Mouse (Mus musculus): Measurements from ENCODE around the gene Sorcs1. TPM values are rescaled to one million over a fixed set of nuclear protein-coding genes. Genes with fewer than 3 reads are reported as not detected.
A peak's percentile ranks its signal among the peaks of the same experiment; 100 is the strongest.

Gene Sorcs1
- total RNA-seq, 4 experiments from 2014 or later = 34.1 to 40.8 (median 37.9) TPM

DNA sequence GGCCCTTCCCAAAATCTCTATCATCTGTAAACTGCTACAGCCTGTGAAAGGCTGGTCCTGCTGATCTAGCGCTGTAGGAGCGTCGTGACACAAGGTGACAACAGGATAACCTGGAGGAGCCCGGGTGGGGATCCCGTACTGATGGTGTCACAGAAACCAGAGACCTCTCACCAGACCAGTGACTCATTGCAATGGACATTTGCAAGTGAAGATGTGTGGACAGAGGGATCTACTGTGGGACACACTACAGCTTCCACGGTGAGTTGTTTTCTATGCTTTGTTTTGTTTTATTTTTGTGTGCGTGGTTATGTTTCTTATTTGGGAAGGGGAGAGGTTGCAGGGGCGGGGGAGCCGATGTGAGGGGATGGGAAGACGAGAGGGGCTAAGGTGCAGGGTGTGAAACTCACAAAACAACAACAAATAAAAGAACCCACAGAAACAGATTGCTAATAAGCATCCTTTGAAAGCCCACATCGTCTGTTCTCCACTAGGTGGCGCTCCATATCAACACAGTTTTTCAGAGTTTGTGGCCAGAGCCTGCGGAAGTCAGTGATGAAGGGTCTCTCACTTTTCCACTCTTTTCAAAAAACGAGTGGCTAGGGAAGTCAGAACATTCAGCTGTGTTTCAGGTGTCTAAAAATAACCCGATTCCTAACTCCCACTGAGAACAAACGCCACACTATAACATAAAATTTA lies 419.6 kb downstream of the Sorcs1 start:
- peak; percentile 8 to 13 for DNase-seq (ENCODE audit: low spot score in 2 of 2)

DNA sequence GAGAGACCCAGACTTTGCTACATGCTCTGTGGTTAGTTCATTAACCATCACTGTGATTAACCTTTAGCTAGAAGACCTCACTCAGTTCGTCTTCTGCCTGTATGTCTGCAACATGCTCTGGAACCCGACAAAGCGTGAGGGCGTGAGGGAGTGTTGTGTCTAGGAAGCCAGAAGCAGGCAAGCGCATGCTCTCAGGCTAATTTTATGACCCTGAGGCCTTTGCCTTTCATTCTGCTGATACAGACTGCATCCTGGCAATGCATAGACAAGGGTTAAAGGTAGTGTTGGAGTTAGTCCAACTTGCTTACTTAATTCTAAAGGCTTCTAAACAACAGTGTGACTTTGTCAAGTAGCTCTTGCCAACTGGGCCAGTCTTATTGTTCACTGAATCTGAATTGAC lies 458.0 kb downstream of the Sorcs1 start:
- DNase-seq (ENCODE audit: low spot score in 2 of 2) = no peak

DNA sequence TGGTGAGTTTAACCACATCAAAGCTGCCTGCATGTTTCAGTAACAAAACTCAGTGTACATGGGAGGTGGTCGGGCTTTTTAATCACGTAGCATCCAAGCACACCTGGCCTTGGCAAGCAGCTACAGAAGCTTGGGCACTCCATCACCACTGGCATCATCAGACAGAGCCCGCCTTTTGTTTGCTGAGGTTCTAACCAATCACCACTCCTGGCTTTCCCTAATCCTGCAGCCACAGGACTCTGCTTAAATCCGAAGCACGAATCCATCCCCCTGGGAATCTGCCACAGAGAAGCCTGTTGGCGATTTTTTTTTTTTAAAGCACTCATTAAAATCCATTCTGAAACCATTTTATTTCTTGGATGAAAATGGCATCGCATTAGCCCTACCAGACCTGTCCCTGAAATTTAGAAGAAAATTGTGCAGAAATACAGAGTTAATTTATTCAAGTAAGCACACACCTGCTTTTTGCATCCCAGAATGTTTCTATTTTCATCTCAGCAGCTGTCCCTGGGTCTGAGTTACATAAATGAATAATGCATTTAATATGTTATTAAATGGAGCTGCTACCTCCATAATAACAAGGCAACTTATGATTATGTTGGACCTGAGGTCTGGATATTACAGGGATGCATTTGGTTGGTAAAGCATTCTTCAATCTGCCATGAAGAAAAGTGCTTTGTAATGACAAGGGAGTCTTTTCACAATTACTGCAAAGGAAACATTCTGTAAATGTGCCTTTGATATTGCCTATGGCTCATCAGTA lies 463.8 kb downstream of the Sorcs1 start:
- peak in 1 of 2 experiments; percentile 12 for DNase-seq (ENCODE audit: low spot score in 2 of 2)

DNA sequence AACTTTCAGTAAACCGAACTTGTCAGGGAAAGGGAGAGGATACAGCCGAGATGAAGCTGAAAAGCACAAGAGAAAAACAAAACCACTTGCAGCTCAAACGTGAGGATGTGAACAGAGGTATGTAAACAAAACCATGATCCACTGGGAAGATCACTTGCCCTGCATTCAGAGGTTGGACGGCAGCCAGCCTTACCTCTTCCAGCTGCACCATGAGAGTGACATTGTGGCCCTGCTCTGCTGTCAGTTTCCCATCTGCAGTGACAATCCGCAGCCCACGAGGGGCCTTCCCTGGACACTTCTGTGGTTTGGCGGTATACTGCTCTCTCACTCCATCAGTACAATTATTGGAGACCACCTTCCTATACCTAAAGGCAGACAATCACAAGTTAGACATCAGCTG lies 468.0 kb downstream of the Sorcs1 start:
- DNase-seq (ENCODE audit: low spot score in 2 of 2) = no peak

DNA sequence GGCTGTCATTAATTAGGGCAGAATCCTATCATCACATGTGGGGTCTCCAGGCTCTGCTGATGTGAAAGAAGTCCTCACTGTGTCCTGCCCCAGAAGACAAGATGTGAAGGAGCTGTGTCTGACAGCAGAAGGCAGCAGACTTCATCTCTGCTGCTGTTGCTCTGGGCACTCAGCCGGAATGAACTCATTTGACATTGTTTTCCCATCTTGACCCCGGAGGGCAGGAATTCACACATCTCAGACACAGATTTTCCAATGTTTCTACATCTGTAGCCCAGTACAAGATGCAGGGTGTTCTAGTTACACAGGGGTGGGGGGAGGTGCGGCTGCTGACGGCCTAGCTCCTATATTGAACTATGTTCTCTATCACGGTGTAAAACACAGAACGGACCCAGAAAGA lies 474.1 kb downstream of the Sorcs1 start:
- DNase-seq (ENCODE audit: low spot score in 2 of 2) = no peak

DNA sequence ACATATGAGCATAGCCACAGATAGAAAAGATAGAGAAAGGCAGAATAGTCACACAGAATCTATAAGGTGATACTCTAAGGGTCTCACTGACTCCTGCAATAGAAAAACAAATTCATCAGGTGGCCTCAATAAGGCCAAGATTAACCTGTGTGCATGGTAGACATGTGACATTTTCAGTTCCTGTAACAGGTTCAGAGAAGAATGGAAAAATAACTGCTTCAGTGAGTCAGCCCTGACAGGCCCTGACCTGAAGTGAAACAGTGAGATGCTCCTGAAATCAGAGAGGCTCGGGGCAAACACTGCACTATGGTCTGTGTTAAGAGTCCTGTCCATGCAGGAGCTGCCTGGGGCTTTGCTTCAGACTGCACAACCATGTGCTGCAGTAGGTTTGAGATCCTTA lies 481.9 kb downstream of the Sorcs1 start:
- DNase-seq (ENCODE audit: low spot score in 2 of 2) = no peak

DNA sequence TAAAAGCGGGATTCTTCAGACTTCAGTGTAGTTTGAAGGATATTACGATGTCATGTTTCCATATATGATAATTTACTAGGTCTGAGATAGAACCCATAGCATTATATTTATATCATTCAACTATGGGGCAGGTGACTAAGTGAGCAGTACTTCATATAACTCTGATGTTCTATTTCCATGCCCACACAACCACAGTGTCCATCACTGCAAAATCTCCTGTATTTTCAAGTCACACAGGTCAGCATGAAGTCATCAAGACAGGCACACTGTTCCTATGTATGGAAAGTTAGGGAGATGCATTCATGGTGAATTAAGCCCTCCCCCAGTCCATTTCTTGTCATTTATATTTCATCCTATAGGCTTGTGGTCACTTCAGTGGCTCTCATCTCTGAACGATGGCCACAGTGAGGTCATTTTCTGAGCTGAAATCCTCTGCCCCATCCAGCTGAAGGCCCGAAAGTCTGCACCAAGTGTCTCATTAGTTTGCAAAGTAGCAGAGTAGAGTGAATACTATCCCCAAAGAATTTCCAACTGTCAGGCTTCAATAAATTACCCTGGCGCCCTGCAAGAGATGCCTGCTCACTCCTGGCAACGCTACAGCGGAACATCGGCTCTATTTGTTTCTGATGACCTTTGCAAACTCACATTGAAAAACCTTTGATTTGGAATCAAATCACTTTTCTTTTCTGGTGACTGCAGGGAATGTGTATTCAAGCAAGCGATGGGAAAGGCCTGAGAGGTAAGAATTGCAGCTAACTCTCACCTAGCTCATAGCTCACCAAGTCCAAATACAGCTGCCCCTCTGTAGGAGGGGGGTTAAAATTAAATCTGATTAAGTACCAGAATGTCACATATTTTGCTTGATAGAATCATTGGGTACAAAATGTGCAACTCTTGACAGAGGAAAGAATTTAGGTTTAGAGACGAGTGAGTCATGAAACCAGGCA lies 492.4 kb downstream of the Sorcs1 start:
- no peak for DNase-seq (ENCODE audit: low spot score in 2 of 2)

DNA sequence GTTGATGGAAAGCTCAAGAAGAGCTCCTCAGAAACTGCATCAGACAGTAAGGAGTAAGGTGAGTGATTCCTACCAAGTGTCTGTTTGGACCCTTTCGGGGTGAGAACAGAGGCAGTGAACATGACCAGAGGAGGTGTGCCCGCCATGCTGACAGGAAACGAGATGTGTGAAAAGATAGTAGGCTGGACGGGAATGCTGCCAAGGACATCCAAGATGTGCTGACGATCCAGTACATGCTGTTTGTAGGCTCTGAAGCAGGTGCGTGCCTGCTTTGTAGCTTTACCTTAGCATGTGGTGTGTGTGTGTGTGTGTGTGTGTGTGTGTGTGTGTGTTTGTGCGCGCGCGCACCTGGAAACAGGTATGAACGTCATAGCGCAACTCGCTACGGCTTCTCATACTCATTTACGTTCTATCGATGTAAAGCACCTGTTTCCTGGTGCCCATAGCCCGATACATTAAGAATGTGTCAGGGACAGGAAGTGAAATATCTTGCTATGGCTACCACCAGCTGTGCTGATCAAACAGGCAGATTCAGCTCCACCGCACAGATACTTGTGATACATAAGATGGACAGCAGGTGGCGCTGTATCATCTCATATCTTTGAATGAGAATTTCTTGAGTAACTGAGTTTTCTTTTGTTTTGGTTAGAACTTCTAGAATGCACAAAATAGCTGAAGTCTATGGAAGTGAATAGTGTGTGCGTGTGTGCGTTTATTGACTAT lies 493.4 kb downstream of the Sorcs1 start:
- peak; percentile 20 to 44 for DNase-seq (ENCODE audit: low spot score in 2 of 2)

DNA sequence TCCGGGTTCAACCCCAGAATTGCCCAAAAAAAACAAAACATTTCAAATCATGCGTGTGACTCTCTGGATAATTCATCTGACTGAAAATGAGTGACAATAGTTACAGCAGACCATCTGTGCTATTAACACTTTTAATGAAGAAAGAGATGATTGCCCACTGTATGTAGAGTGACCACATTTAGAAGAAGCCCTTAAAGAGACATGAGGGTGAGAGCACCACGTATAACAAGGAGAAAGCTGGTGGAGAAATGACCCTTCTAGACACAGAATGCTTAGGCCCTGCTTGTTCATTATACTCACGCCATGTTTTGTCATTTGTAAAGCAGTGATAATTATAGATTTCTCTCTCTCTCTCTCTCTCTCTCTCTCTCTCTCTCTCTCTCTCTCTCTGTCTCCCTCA lies 499.6 kb downstream of the Sorcs1 start:
- no peak for DNase-seq (ENCODE audit: low spot score in 2 of 2)

DNA sequence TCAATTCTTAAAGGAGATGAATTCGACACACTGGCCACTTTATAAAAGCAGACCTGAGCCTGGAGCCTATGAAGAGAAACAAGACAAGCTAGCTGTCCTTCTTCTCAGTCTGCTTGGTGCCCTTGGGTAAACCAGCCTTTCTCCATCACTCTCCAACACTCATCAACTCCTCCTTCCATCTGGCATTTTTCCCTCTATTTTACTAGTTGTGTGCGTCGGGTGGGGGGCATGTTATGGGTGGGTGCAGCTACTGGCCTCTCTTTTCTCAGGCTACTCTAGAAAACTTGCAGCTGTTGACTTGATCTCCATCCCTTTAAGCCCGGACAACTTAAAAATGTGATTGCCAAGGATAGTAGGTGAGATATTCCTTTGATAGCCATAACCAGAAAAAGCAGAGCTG lies 500.3 kb downstream of the Sorcs1 start:
- no peak for DNase-seq (ENCODE audit: low spot score in 2 of 2)

DNA sequence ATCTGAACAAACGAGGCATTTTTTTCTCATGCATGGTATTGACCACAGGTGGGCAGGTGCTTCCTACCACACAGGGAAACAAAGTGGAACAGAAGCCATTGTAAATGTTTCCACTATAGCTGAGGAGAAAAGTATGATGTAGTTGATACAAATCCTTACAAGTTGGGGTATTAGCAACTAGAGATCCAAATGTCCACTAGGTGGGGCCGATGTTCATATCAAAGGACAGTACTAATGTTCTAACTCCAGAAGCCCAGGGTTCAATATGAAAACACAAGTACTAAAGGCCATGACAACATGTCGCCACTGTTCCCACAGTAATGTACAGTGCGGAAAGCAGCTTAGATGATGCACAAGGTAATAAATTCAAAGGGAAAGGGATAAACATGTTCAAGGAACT lies 506.6 kb downstream of the Sorcs1 start:
- DNase-seq (ENCODE audit: low spot score in 2 of 2) = no peak

DNA sequence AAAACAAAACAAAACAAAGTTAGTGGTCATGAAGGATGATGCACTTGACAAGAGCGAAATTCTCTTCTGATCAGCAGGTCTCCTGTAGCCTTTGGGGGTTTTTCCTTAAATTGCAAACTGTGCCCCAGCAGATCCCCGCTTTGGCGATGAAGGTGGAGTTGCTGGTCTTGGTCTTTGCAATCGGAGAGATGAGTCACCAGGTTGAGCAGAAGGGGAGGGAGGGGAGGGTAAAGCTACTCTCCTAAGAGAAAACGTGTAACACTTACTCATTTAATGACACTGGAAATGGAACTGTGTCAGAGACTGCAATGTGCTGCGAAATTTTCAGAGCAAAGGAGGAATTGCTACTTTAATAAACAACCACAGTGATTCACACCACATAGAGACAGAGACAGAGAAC lies 527.3 kb downstream of the Sorcs1 start:
- no peak for DNase-seq (ENCODE audit: low spot score in 2 of 2)

DNA sequence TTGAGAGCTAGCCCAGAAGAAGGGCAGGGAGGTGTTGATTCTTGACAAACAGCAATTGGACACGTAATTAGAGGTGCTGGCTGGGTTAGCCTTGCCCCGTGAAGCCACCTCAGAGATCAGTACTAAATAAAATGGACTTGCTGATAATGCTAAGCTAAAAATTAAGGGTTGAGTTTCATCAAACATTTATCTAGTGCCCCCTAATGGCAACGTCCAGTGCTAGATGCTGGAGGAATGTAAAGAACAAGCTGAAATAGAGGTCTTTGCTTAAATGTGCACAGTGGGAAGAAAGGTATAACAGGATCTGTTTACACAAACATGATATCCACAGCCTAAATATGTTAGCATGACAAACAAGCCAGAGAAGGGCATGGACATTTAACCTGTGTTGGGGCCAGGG lies 532.5 kb downstream of the Sorcs1 start:
- no peak for DNase-seq (ENCODE audit: low spot score in 2 of 2)

DNA sequence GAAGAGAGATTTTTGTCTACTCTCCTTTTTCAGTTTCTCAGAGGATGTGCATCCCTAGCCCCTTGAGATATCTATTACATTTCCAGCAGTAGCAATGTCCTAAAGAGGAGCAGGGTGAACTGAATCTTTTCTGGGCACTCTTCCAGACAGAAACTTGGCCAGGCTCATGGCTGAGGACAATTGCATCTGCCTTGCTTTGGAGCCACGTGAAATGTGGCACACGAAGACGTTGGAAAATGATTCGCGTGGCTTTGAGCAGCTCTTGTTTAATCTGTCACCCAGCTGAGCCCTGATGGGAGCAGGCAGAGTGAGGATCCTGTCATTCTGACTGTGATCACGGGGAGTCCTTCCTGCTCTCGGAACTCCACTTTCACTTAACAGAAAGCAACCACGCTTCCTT lies 536.6 kb downstream of the Sorcs1 start:
- DNase-seq (ENCODE audit: low spot score in 2 of 2) = peak in 1 of 2 experiments; percentile 8

DNA sequence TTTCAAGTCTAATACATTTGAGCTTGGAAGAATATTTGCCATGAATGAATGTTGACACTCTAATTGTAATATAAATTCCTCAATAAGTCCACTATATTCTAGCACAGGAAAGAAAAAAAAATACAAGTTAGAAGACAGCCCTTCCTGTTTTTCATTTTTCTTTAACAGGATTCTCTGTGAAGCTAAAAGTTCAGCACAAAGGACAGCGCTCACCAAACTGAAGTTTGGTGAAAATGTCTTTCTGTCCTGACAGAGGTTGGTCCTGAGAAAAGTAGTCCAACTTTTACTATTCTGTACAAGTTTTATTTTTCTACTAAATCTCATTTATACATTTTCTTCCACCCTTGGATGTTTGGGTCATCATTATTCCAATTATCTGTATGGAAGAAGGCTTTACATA lies 543.8 kb downstream of the Sorcs1 start:
- DNase-seq (ENCODE audit: low spot score in 2 of 2) = no peak

DNA sequence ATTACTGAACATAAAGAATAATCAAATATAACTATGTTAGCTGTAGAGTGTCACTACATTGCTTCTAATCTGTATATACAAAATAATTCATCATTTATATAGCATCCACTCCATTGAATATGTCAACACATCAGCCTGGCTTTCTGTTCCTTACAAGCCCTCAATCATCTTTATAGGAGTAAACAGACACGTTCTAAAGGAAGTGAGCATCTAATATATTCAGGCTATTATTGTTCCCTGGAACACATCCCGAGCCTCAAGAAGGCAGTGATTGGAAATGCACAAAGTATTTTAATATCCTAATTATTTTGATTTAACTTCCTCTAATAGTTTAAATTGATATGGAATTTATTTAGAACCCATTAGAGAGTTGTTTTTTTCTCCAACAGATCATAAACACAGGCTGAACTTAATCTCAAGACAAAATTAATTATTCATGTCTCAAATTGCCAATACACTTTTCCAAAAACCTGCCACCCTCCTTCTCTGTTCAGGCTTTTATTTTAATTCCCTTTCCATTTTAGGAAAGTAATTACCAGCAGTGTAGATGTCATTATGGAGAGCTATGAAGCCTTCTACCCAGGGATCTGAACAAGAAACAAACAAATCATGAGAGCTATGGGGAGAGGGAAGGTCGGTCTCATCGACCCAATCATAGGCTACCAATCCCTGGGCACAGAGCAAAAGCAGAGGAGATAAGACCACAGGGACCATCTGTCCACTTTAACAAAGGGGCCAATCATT lies 572.4 kb downstream of the Sorcs1 start:
- DNase-seq (ENCODE audit: low spot score in 2 of 2) = no peak
